Mouse (Mus musculus): ENCODE measurements around the gene 1700028J19Rik. TPM values are rescaled to one million over a fixed set of nuclear protein-coding genes. Genes with fewer than 3 reads are reported as not detected.
"Not testable (repeated sequence)": the region's sequence is repeated elsewhere in the genome, so short reads cannot be mapped to it uniquely, and the experiment has no call there.

1700028J19Rik gene
- polyA plus RNA-seq, 1 experiment from 2014 or later: 1.1 TPM

DNA sequence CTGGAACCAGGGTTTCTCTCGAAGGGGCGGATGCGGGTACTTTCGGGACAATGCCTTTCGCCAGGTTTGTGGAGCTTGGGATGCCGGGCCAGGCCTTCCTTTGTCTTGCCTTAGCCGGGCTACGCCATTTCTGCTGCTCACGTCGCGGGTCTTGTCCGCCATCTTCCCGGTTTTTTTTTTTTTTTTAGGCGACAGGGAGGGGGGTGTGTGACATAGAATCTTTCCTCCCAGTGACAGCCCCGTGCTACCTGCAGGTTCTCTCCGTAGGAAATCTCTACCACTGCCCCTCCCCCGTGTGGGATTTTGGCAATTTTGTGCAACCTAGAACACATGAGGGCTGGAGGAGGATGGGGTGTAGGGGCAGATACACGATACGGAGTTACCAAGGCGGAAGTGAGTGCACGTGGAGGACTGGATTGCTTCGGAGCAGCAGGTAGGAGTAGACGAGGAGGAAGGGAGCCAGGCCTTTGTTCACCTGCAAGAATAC, 532 bp upstream of the 1700028J19Rik start:
- H3K4me2 ChIP-seq (replicated peaks; ENCODE audit: low read depth): peak overlapping the region; percentile 85
- H3K4me3 ChIP-seq (ENCODE audit: low read depth, low read length): peak overlapping the region; percentile 96
- H3K27ac ChIP-seq (ENCODE audit: low read depth, low read length): peak overlapping the region; percentile 90
- peak overlapping the region; percentile 92 for H3K9ac ChIP-seq (ENCODE audit: low read depth, low read length)
- WGBS: under 1% methylated on average over 23 of the region's 23 CpGs
- peaks cover 29% of the 10 kb centered on the region for H3K36me3 ChIP-seq (ENCODE audit: control insufficient read depth, insufficient read depth)
- ATAC-seq: peak; percentile 38
- H3K4me1 ChIP-seq (replicated peaks; ENCODE audit: control insufficient read depth, insufficient read depth, low read length): peaks cover 6% of the 10 kb centered on the region
- no peaks in the 10 kb centered on the region for H3K27me3 ChIP-seq (replicated peaks; ENCODE audit: control insufficient read depth, insufficient read depth, low read length)
- TF ChIP-seq CTCF (IDR thresholded peaks at IDR 0.05; ENCODE audit: low read depth): no peak
- no peaks in the 10 kb centered on the region for H3K9me3 ChIP-seq (ENCODE audit: control insufficient read depth)

DNA sequence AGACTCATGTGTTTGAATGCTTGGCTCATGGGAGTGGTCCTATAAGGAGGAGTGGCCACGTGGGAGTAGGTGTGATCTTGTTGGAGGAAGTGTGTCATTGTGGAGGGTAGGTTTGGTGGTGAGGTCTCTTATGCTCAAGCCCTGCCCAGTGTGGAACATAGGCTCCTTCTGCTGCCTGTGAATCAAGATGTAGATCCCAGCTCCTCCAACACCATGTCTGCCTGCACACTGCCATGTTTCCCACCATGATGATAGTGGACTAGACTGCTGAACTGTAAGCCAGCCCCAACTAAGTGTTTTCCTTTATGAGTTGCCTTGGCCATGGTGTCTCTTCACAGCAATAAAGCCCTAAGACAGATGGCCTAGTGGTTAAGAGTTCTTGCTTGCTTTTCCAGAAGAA, 2.4 kb downstream of the 1700028J19Rik start:
- Histone ChIP-seq H3K4me3 (ENCODE audit: low read depth, low read length) (no peak overlapping the region), H3K9ac (ENCODE audit: low read depth, low read length) (no peak overlapping the region), H3K36me3 (ENCODE audit: control insufficient read depth, insufficient read depth) (peaks cover 9% of the 10 kb centered on the region; the same call in 1 of the 2 replicates), H3K27ac (ENCODE audit: low read depth, low read length) (no peak overlapping the region), H3K9me3 (ENCODE audit: control insufficient read depth) (no peaks in the 10 kb centered on the region), H3K4me1 (replicated peaks; ENCODE audit: control insufficient read depth, insufficient read depth, low read length) (peaks cover 6% of the 10 kb centered on the region), H3K27me3 (replicated peaks; ENCODE audit: control insufficient read depth, insufficient read depth, low read length) (no peaks in the 10 kb centered on the region), H3K4me2 (replicated peaks; ENCODE audit: low read depth) (no peak overlapping the region)
- TF ChIP-seq CTCF (IDR thresholded peaks at IDR 0.05; ENCODE audit: low read depth): no peak
- no peak for ATAC-seq
- WGBS: 40% methylated on average over 1 of the region's 1 CpGs

DNA sequence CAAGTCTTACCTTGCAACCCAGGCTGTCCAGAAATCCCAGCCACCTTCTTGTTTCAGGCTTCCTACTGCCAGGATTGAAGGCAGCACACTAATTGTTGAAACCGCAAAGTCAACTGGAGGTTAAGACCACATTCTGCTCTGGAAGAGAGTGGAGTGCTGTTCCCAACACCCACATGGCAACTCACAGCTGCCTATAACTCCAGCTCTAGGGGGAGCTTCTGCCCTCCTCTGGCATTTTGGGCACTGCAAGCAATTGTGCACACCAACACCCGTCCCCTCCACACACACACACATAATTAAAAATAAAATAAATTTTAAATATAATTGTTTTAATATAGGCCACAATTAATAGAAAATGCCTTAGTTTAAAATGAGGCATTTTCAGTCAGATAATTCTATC, 5.3 kb downstream of the 1700028J19Rik start:
- Histone ChIP-seq H3K4me2 (replicated peaks; ENCODE audit: low read depth) (no peak overlapping the region), H3K9me3 (ENCODE audit: control insufficient read depth) (no peaks in the 10 kb centered on the region), H3K4me3 (ENCODE audit: low read depth, low read length) (no peak overlapping the region), H3K27me3 (replicated peaks; ENCODE audit: control insufficient read depth, insufficient read depth, low read length) (no peaks in the 10 kb centered on the region), H3K27ac (ENCODE audit: low read depth, low read length) (no peak overlapping the region), H3K9ac (ENCODE audit: low read depth, low read length) (no peak overlapping the region), H3K36me3 (ENCODE audit: control insufficient read depth, insufficient read depth) (no peaks in the 10 kb centered on the region), H3K4me1 (replicated peaks; ENCODE audit: control insufficient read depth, insufficient read depth, low read length) (peaks cover 6% of the 10 kb centered on the region)
- ATAC-seq: no peak
- no peak for TF ChIP-seq CTCF (IDR thresholded peaks at IDR 0.05; ENCODE audit: low read depth)
- WGBS: 72% methylated on average over 2 of the region's 2 CpGs

DNA sequence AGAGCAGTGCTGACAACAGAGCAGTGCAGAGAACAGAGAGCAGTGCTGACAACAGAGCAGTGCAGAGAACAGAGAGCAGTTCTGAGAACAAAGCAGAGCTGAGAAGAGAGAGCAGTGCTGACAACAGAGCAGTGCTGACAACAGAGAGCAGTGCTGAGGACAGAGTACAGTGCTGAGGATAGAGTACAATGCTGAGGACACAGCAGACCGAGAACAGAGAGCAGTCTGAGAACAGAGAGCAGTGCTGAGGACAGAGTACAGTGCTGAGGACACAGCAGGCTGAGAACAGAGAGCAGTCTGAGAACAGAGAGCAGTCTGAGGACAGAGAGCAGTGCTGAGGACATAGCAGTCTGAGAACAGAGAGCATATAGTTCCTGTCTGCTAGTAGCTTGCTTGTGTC, 5.8 kb downstream of the 1700028J19Rik start:
- H3K9ac ChIP-seq (ENCODE audit: low read depth, low read length): no peak overlapping the region
- H3K4me1 ChIP-seq (replicated peaks; ENCODE audit: control insufficient read depth, insufficient read depth, low read length): peaks cover 6% of the 10 kb centered on the region
- no peak for TF ChIP-seq CTCF (IDR thresholded peaks at IDR 0.05; ENCODE audit: low read depth)
- H3K4me3 ChIP-seq (ENCODE audit: low read depth, low read length): no peak overlapping the region
- 23% methylated on average over 1 of the region's 1 CpGs for WGBS
- no peaks in the 10 kb centered on the region for H3K36me3 ChIP-seq (ENCODE audit: control insufficient read depth, insufficient read depth)
- no peak for ATAC-seq
- no peaks in the 10 kb centered on the region for H3K27me3 ChIP-seq (replicated peaks; ENCODE audit: control insufficient read depth, insufficient read depth, low read length)
- no peak overlapping the region for H3K4me2 ChIP-seq (replicated peaks; ENCODE audit: low read depth)
- no peak overlapping the region for H3K27ac ChIP-seq (ENCODE audit: low read depth, low read length)
- H3K9me3 ChIP-seq (ENCODE audit: control insufficient read depth): no peaks in the 10 kb centered on the region

DNA sequence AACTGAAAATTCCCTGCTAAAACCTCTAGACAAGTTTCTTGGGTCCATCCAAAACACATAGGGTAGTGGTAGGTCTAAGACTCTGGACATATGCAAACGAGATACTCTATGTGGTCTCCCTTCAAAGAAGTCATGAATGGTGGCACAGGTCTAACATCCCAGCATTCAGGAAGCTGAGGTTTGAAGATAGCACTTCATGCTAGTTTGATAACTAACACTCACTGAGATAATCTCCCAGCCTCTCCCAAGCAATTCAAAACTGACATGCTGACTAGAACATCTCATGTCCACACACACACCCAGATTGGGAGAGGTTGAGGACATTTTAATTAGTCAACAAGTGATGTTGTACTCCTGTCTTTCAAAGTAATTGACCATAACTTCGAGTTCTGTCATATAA, 6.6 kb downstream of the 1700028J19Rik start:
- no peak overlapping the region for H3K4me2 ChIP-seq (replicated peaks; ENCODE audit: low read depth)
- no peak overlapping the region for H3K4me3 ChIP-seq (ENCODE audit: low read depth, low read length)
- no peak for TF ChIP-seq CTCF (IDR thresholded peaks at IDR 0.05; ENCODE audit: low read depth)
- H3K4me1 ChIP-seq (replicated peaks; ENCODE audit: control insufficient read depth, insufficient read depth, low read length): peaks cover under 1% of the 10 kb centered on the region; the same call in 1 of the 2 replicates
- no peak overlapping the region for H3K9ac ChIP-seq (ENCODE audit: low read depth, low read length)
- H3K36me3 ChIP-seq (ENCODE audit: control insufficient read depth, insufficient read depth): no peaks in the 10 kb centered on the region
- no peaks in the 10 kb centered on the region for H3K9me3 ChIP-seq (ENCODE audit: control insufficient read depth)
- WGBS: 50% methylated on average over 2 of the region's 2 CpGs
- H3K27ac ChIP-seq (ENCODE audit: low read depth, low read length): no peak overlapping the region
- no peak for ATAC-seq
- H3K27me3 ChIP-seq (replicated peaks; ENCODE audit: control insufficient read depth, insufficient read depth, low read length): no peaks in the 10 kb centered on the region

DNA sequence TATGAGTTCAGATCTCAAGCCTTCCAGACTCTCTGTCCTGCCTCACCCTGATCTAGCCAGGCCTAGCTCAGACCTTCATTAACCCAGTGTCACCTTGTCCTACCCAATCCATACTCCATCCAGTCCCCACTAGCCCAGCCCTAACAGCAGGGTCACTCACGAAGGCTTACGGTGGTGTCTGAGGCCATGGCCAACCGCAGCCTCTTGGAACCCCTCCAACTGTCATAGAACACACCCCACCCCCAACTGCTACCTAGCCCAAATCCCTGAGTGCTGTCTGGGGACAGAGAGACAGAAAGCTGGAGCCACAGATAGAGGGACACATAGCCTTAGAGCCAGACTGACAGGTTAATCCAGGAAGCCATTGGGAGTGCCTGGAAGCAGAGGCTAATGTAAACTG, 10.6 kb downstream of the 1700028J19Rik start, which contains the start of gene Gm36864:
Gene Gm36864 (plus strand): TSS at position 269 of the 400 bp plus-strand sequence.
- no peak for TF ChIP-seq CTCF (IDR thresholded peaks at IDR 0.05; ENCODE audit: low read depth)
- no peak within 1 kb of the TSS for H3K9ac ChIP-seq (ENCODE audit: low read depth, low read length)
- ATAC-seq: no peak
- H3K4me1 ChIP-seq (replicated peaks; ENCODE audit: control insufficient read depth, insufficient read depth, low read length): no peaks in the 10 kb centered on the region
- H3K36me3 ChIP-seq (ENCODE audit: control insufficient read depth, insufficient read depth): no peaks in the 10 kb centered on the region
- no peak within 1 kb of the TSS for H3K27ac ChIP-seq (ENCODE audit: low read depth, low read length)
- no peak within 1 kb of the TSS for H3K4me2 ChIP-seq (replicated peaks; ENCODE audit: low read depth)
- no peaks in the 10 kb centered on the region for H3K27me3 ChIP-seq (replicated peaks; ENCODE audit: control insufficient read depth, insufficient read depth, low read length)
- 78% methylated on average over 3 of the region's 3 CpGs for WGBS
- H3K4me3 ChIP-seq (ENCODE audit: low read depth, low read length): no peak within 1 kb of the TSS
- no peaks in the 10 kb centered on the region for H3K9me3 ChIP-seq (ENCODE audit: control insufficient read depth)

DNA sequence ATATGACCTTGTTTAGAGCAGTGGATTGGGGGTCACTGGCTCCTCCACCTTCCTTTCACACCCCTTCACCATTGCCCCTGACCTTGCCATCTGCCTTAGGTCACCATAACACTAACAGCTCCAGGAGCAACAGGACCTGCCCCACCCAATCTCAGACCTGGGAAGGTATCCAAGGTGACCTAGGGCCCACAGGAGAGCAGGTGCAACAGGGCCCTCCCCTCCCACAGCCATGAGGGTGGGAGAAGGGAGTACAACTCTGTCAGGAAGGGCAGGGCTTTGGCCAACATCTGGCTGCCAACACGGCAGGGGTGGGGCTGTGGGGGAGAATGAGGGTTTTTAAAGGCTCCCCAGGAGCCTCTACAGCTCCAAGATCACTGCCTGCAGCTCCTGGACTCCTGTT, 21.4 kb downstream of the 1700028J19Rik start, which contains the start of gene Klk1:
Gene Klk1 (plus strand): TSS at position 285 of the 400 bp plus-strand sequence.
- H3K9ac ChIP-seq (ENCODE audit: low read depth, low read length): no peak within 1 kb of the TSS
- ATAC-seq: peak; percentile 63
- no peaks in the 10 kb centered on the region for H3K4me1 ChIP-seq (replicated peaks; ENCODE audit: control insufficient read depth, insufficient read depth, low read length)
- H3K27ac ChIP-seq (ENCODE audit: low read depth, low read length): no peak within 1 kb of the TSS
- no peak within 1 kb of the TSS for H3K4me3 ChIP-seq (ENCODE audit: low read depth, low read length)
- 0% methylated on average over 1 of the region's 1 CpGs for WGBS
- TF ChIP-seq CTCF (IDR thresholded peaks at IDR 0.05; ENCODE audit: low read depth): no peak
- no peak within 1 kb of the TSS for H3K4me2 ChIP-seq (replicated peaks; ENCODE audit: low read depth)
- no peaks in the 10 kb centered on the region for H3K9me3 ChIP-seq (ENCODE audit: control insufficient read depth)
- H3K27me3 ChIP-seq (replicated peaks; ENCODE audit: control insufficient read depth, insufficient read depth, low read length): no peaks in the 10 kb centered on the region
- H3K36me3 ChIP-seq (ENCODE audit: control insufficient read depth, insufficient read depth): no peaks in the 10 kb centered on the region

DNA sequence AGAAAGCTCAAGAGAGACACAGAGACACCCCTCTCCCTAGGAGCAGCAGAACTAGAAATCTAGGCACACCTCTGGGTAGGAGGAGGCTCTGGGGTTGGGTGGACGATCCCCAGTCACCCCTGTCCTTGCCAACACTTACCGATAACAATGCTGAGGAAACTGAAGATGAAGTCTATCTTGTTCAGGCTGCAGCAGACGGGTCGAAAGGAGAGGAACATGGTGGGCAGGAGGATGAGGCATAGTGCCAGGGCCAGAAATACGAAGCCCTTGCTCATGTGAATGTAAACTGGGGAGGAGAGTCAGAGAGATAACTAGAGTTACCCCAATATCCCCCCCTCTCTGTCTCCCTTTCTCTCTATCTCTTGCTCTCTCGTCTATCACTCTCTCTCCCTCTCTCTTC, 24.2 kb downstream of the 1700028J19Rik start:
- H3K27me3 ChIP-seq (replicated peaks; ENCODE audit: control insufficient read depth, insufficient read depth, low read length); H3K4me3 ChIP-seq (ENCODE audit: low read depth, low read length); H3K4me2 ChIP-seq (replicated peaks; ENCODE audit: low read depth); H3K9me3 ChIP-seq (ENCODE audit: control insufficient read depth); H3K36me3 ChIP-seq (ENCODE audit: control insufficient read depth, insufficient read depth); ATAC-seq; H3K9ac ChIP-seq (ENCODE audit: low read depth, low read length); H3K27ac ChIP-seq (ENCODE audit: low read depth, low read length); H3K4me1 ChIP-seq (replicated peaks; ENCODE audit: control insufficient read depth, insufficient read depth, low read length): not testable (repeated sequence)
- WGBS: 79% methylated on average over 6 of the region's 6 CpGs

DNA sequence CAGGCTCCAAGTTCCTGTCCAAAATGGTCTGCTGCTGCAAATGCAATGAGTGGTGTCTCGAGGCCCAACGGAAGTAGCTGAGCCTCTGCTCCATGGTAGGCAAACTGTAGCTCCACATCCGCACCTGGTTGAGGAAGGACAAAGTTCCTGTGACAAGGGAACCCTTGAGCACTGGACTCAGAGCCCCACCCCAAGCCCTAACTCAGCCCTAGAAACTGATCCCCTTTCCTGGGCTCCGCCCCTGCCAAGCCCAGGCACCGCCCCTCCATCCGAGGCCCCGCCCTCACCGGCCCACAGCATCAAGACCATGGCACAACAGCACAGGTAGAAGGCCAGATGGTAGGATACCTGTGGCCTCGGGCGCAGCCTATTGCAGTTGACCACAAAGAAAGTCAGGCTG, 24.9 kb downstream of the 1700028J19Rik start:
- H3K9me3 ChIP-seq (ENCODE audit: control insufficient read depth); H3K36me3 ChIP-seq (ENCODE audit: control insufficient read depth, insufficient read depth); H3K4me1 ChIP-seq (replicated peaks; ENCODE audit: control insufficient read depth, insufficient read depth, low read length); H3K9ac ChIP-seq (ENCODE audit: low read depth, low read length); H3K27me3 ChIP-seq (replicated peaks; ENCODE audit: control insufficient read depth, insufficient read depth, low read length); H3K4me3 ChIP-seq (ENCODE audit: low read depth, low read length); H3K4me2 ChIP-seq (replicated peaks; ENCODE audit: low read depth); H3K27ac ChIP-seq (ENCODE audit: low read depth, low read length): not testable (repeated sequence)
- WGBS: 56% methylated on average over 8 of the region's 10 CpGs
- peak; percentile 39; the same call in 1 of the 2 replicates for ATAC-seq

Measured in intestine, postnatal 0 days (tissue).